Mouse (Mus musculus): Measurements from ENCODE around the gene Ovol3.

The Ovol3 gene

DNA sequence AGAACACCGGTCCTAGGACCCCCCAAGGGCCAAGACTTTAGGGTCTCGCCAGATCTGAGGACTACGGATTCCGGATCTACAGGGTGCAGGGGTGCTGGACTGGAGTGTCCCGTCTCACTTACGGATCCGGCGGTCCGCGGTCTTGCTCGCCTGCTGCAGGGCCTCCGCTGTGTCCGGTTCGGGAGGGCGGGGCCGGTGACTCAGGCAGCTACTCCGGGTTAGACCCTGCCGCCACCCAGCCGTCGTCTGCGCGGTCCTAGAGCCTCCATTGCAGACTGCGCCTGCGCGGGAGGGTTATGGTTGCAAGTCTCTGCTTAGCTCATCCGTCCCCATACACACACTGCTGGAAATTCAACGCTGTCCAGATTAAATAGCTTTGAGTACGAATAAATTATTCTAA is 40.6 kb downstream of the Ovol3 start:
- DNase-seq (ENCODE audit: extremely low read depth, low read depth), result peak; percentile 80

DNA sequence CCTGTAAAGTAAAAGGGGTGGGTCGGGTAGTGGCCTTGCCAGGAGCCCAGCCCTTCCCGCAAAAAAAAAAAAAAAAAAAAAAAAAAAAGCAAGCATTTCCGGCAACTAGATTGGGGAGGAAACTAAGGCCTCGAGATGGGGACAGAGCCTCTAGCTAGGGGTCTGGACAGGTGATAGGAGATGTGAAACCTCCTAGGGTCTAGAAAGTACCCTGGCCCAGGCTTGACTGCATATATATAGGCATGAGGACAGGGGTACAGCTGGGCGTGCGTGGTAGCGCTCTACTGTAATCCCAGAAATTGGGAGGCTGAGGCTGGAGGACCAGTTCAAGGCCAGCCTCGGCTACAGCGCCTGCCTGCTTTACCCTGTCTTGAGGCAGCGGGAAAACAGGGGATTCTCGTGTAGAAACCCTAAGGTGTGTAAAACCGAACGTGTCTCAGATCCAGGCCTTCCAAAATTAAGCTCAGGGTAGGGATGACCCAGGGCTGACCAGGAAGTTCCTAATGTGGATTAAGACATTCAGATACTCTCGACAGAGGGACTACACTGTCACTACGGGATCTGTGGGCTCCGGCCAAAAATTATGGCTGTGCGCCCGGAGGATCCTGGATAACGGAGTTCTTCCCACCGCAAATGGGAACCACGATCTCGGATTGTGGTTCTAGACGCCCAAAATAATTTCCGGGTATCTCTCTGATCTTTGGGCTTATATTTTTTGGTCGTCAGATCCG is 41.3 kb downstream of the Ovol3 start:
- DNase-seq (ENCODE audit: extremely low read depth, low read depth), result no peak

DNA sequence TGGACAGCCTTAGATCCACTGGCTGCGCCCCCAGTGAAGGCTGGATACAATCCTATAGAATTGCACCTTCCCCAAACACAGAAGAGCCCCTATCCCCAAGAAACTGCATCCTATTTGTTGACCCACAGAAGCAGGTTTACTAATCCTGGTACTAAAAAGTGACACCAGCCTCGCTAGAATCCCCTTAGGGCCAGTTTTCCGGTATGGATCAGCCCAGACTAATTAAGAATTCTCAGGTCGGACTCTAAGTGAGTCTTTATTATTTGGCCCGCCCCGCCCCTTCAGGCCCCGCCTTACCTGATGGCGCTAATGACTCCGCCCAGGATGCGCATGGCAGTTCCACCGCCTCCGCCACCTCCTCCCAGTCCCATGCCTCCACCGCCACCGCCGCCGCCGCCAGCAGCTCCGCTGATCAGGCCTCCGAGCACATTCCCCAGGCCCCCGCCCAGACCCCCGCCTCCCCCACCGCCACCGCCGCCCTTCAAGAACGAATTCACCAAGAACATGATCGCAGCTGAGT is 41.9 kb downstream of the Ovol3 start:
- DNase-seq (ENCODE audit: extremely low read depth, low read depth), result peak; percentile 56

DNA sequence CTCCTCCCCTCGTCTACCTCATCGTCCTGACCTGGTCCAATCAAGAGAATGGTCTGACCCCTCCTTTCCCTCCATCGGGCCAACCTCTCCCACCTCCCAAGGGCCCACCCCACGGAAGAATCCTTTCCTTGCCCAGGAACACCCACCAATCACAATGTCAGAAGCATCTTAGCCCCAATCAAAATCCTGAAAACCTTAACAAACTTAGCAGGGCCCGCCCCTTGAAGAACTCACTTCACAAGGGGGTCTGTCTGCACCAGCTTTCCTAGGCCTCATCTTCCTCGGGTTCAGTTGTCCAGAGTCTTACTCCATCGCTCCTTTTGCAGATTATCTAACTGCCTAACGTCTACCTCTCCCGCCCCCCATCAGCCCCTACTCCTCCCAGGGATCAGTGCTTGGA is 42.5 kb downstream of the Ovol3 start:
- no peak for DNase-seq (ENCODE audit: extremely low read depth, low read depth)

DNA sequence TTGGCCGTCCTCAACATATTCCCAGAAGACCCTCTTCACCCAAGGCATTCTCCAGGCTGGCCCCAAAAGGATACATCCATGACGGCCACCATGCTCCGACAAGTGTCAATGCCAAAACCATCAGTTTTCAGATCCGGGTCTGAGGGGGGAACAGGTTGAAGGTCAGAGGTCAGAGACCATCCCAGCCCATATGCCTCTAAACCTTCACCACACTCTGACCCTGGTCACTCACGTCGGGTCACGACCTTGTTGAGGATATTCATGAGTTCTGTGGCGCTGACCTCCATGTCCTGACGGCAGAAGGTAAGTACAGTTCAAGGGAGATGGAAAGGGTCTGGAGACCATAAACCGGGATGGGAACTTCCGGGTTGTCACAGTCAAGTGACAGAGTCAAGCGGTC is 43.4 kb downstream of the Ovol3 start:
- no peak for DNase-seq (ENCODE audit: extremely low read depth, low read depth)

DNA sequence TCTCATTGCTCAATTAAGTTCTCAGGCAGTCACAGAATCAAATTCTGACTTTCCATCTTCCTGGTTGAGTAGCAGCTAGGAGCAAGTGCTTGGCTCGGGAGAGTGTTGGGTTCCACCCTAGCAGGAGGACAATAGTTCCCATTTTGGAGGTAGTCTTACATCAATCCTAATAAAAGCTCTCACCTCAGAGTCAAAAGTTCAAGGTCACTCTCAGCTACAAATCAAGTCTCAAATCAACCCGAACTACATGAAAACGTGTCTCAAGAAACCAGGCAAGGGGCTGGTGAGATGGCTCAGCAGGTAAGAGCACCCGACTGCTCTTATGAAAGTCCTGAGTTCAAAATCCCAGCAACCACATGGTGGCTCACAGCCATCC is 46.4 kb downstream of the Ovol3 start:
- no peak for DNase-seq (ENCODE audit: extremely low read depth, low read depth)

DNA sequence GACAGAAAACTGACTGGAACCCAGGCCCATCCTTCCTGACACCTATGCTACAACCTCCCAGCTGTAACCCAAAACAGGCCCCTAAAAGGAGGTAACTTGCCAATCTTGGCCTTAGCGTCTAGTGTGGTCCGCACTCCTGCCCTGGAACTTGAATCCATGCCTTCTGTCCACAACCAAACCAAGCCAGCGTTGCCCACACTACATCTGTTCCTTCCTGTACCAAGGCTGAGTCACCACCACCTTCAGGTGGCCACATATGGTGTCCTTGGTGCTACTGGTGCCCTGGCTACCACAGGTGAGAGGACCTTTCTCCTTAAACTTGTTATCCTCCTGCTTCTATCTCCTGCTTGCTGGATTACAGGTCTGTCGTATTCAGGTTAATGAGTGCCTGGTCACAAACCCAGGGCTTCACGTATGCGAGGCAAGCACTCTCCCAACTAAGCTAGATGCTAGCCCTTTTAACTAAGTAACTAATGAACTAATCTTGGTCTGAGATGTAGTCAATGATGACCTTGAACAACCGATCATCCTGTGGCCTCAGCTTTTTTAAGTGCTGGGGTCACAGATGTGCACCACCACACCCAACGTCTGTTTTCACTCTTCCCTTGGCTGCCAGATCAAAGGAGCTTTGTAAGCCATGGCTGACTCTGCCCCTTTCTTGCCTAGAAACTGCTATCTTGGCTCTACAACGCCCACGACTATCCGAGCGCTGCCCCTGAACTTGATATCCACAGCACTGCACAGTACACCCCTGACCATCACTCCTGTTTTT is 47.0 kb downstream of the Ovol3 start:
- DNase-seq (ENCODE audit: extremely low read depth, low read depth), result no peak

DNA sequence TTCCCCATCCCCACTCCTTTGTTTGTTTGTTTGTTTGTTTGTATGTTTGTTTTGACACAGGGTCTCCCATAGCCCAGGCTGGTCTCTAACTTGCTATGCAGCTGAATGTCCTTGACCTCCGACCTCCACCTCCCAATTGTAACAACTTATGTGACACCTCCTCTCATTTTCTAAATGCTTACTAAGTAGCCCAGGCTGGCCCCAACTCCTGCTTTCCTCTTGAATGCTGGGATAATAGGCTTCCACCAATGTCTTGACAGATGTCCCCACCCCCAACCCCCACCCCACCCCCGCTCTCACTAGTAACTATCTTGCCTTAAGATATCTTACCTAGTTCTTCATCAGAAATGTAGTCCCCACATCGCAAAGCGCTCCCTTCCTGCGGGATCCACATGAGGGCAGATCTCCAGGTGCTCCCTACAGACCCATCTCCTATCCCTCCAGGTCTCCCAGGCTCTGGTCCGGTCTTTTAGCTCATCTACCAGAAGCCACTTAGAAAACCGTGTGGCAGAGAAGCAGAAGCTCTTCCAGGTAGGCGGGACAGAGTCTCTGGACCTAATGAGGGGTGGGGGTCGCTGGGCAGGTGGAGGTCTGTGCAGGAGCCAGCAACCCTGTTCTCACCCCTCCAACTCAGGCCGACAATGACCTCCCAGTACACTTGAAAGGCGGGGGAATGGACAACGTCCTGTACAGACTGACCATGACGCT is 50.7 kb downstream of the Ovol3 start:
- no peak for DNase-seq (ENCODE audit: extremely low read depth, low read depth)

DNA sequence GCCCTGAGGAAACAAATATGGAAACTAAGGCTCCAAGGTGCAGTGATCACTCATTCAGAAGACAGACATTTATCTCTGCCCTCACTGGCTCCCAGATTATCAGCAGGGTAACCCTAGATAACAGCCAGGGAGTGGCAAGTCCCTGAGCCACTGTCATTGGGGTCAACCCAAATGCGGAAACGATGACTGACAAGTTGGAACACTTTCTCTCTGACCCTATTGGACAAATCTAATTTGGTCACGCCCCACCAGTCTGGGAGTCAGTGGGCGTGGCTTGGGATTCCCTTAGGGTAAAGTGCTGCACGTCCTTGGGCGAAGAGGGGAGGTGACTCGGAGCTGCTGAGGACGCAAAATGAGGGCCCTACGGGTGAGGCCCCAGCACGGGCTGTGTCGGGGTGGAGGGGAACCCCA is 51.6 kb downstream of the Ovol3 start, which contains the start of gene Cox7a1:
Gene Cox7a1, plus strand, starts transcription at position 266 of the 411 bp plus-strand sequence.
- DNase-seq (ENCODE audit: extremely low read depth, low read depth), result peak; percentile 92

Data from MEL-GATA-1-ER (cell line).